Mouse (Mus musculus) heart, adult 2 months (tissue): Measurements from ENCODE around the gene Gm10720.
"Not testable (repeated sequence)": the region's sequence is repeated elsewhere in the genome, so short reads cannot be mapped to it uniquely, and the experiment has no call there.

Source experiments
- CTCF ChIP-seq: fragments of 200-600 bp; IDR thresholded peaks from 2 replicates; pipeline ENCODE4 v1.8.1; 2022; ENCODE audit warnings: antibody characterized with exemption, mild to moderate bottlenecking, moderate library complexity
- EP300 ChIP-seq: fragments of 200-500 bp; IDR thresholded peaks from 2 replicates; pipeline ENCODE4 v1.6.1; 2011; ENCODE audit warnings: low read depth, low read length, control low read depth; ENCODE audit not compliant: insufficient read depth
- POLR2A ChIP-seq: fragments of 200-500 bp; IDR thresholded peaks from 2 replicates; pipeline ENCODE4 v1.6.1; 2011; ENCODE audit warnings: mild to moderate bottlenecking, low read depth, low read length, control low read depth; ENCODE audit not compliant: insufficient read depth

DNA sequence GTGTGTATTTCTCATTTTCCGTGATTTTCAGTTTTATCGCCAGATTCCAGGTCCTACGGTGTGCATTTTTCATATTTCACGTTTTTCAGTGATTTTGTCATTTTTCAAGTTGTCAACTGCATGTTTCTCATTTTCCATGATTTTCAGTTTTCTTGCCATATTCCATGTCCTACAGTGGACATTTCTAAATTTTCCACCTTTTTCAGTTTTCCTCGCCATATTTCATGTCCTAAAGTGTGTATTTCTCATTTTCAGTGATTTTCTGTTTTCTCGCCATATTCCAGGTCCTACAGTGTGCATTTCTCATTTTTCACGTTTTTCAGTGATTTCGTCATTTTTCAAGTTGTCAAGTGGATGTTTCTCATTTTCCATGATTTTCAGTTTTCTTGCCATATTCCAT is 14.4 kb upstream of the Gm10720 start:
- not testable (repeated sequence) for TF ChIP-seq CTCF, POLR2A, EP300
